Mouse (Mus musculus) left cerebral cortex, postnatal 4 days (tissue): ENCODE results near the gene Kif24. TPM values are rescaled to one million over a fixed set of nuclear protein-coding genes. Genes with fewer than 3 reads are reported as not detected.

Experiments used
- DNase-seq: peaks from one replicate; pipeline ENCODE4 v3.0.0-alpha.2; 2022
- intact Hi-C: fragments of 180-260 bp; cut with DNase I; formaldehyde crosslinking; loops from one replicate; pipeline ENCODE4 v1.15.1; 2025
- total RNA-seq, 2 experiments: library from RNA; stranded (reverse); gene quantifications; 2 replicates each; pipeline ENCODE4 v1.2.3; 2021

The Kif24 gene
- total RNA-seq, 2 experiments from 2014 or later, result 2.9 to 4.3 TPM

GRCm38 (mm10) chr4:41353265-41353664, 111.4 kb downstream of the Kif24 start:
- no peak for DNase-seq
- intact Hi-C loops, result no loop called here

- intact Hi-C loops, result no loop called here
- no peak for DNase-seq
Measured at GRCm38 (mm10) chr4:41352758-41353157, 111.9 kb downstream of the Kif24 start.

DNA sequence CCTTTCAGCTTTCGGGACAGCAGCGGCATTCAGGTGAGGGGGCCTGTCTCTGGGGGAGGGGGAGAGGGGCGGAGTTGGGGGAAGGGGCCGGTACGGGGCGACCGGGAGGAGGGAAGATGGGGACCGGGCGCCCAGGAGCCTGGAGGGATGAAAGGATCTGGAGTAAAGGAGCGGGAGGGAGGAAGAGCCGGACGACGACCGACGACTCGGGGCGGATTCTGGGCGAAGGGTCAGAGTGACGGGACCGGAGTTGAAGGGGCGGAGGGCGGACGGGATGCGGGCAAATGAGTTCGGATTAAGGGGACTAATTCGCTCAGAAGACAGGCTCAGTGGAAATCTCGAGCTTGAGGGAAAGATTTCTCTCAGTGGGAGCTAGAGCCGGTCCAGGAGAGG, 115.5 kb downstream of the Kif24 start:
- no peak for DNase-seq

DNA sequence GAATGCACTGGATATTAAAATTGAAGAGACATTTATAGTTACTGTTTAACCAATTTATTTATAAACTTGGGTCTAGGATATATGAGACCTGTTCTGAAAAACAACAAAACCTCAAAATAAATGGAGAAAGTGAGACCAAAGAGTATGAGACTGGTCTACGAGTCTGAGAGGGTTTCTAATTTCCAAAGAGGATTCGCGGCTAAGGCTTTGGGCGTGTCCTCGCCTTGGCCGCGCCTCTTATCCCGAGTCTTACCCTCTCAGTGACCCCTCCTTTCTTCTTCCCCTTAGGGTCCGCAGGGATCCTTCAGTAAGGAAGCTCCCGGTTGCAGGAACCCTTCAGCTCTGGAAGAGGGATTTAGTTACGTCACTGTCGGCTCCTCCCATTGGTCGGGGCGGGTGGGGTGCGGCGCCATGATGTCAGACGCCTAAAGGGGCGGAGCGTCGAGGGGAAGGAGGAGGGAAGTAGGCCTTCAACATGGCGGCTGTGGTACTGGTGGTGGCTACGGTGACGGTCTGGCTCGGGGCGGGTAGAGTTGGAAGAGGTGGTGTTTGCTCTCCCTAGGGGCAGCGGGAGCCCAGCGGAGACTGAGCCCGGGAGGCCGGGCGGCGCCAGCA, 116.0 kb downstream of the Kif24 start, which contains the start of gene Ubap1:
Ubap1 (plus strand) TSS at position 413 of the 615 bp plus-strand sequence.
- DNase-seq, result peak; percentile 97
- intact Hi-C loops, result no loop called here

More for the DNA sequence above, 115.5 kb downstream of the Kif24 start:
- intact Hi-C loops, result no loop called here

GRCm38 (mm10) chr4:41347839-41348238, 116.8 kb downstream of the Kif24 start:
- no peak for DNase-seq
- intact Hi-C loops, result no loop called here

GRCm38 (mm10) chr4:41346011-41346410, 118.7 kb downstream of the Kif24 start:
- intact Hi-C loops, result no loop called here

DNA sequence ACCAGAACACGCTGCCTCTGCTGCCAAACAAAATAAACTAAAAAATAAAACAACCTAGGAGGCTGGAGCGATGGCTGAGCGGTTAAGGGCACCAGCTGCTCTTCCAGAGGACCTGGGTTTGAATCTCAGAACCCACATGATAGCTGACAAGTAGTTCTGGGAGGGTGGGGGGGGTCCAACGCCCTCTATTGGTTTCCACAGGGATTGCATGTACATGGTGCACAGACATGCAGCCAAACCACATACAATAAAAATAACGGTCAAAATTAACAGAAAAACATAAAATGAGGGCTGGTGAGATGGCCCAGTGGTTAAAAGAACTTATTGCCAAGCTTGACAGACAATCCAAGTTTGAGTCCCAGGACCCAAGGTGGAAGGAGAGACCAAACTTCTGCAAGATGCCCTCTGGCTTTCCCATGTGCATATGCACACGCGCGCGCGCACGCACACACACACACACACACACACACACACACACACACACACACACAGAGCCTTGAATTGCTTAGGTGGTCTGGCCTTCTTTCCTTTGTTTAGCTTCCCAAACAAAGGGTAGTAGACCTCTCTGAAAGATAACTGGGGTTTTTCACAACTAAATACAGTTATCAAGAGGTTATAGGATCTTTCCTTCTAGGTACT, 123.7 kb downstream of the Kif24 start:
- no peak for DNase-seq
- intact Hi-C loops, result no loop called here

More at GRCm38 (mm10) chr4:41346011-41346410, 118.7 kb downstream of the Kif24 start:
- no peak for DNase-seq

Other genes with a start within 250 kb of the Kif24 start
- 10 to 100 TPM; 77.8 to 78.2 TPM for gene Ubap2, start 189.7 kb downstream of the Kif24 start, total RNA-seq
- 10 to 100 TPM; 56.7 to 57.5 TPM for gene Dcaf12, start 150.0 kb downstream of the Kif24 start, total RNA-seq
- 10 to 100 TPM; 33.5 to 43.3 TPM for gene Ubap1, start 115.9 kb downstream of the Kif24 start, total RNA-seq
- 10 to 100 TPM; 61.4 to 62.0 TPM for gene Nudt2, start 264 bp upstream of the Kif24 start, total RNA-seq
- 10 to 100 TPM; 16.9 to 20.6 TPM for gene AI464131, start 38.2 kb upstream of the Kif24 start, total RNA-seq
- gene 1110017D15Rik, start 52.4 kb upstream of the Kif24 start, total RNA-seq, result 10 to 100 TPM; 11.6 to 12.8 TPM
- gene Fam219a, start 104.7 kb upstream of the Kif24 start, total RNA-seq, result 100 to 1,000 TPM; 146 to 159 TPM
- gene Dnaic1, start 104.9 kb upstream of the Kif24 start, total RNA-seq, result 1 to 10 TPM; 2.1 to 3.7 TPM
- 10 to 100 TPM; 70.3 to 78.4 TPM for gene Enho, start 175.4 kb upstream of the Kif24 start, total RNA-seq
- 10 to 100 TPM; 60.5 to 61.7 TPM for gene Cntfr, start 232.2 kb upstream of the Kif24 start, total RNA-seq
- gene Il11ra1, start 235.1 kb upstream of the Kif24 start, total RNA-seq, result 10 to 100 TPM; 17.8 to 20.7 TPM
- 10 to 100 TPM; 32.2 to 34.5 TPM for gene Rpp25l, start 248.6 kb upstream of the Kif24 start, total RNA-seq